Mouse (Mus musculus): Measurements from ENCODE around the gene Dqx1.

Dqx1 gene

GRCm38 (mm10) chr6:83032769-83033191 lies 24.9 kb upstream of the Dqx1 start:
- in situ Hi-C loops (cut with MboI, MseI) = no loop called here

GRCm38 (mm10) chr6:83033249-83034185 lies 24.1 kb upstream of the Dqx1 start, which contains the start of the genes Dok1 and Loxl3:
Gene Dok1, minus strand, starts transcription at chr6:83033471.
Gene Loxl3, plus strand, starts transcription at chr6:83034173.
- in situ Hi-C loops (cut with MboI, MseI) = no loop called here

- in situ Hi-C loops (cut with MboI, MseI) = no loop called here
Measured at GRCm38 (mm10) chr6:83034463-83035055, 23.1 kb upstream of the Dqx1 start.

- in situ Hi-C loops (cut with MboI, MseI) = no loop called here
Measured at GRCm38 (mm10) chr6:83037188-83037587, 20.5 kb upstream of the Dqx1 start.

GRCm38 (mm10) chr6:83038496-83039012 lies 19.1 kb upstream of the Dqx1 start:
- in situ Hi-C loops (cut with MboI, MseI) = no loop called here

GRCm38 (mm10) chr6:83040601-83041000 lies 17.0 kb upstream of the Dqx1 start:
- in situ Hi-C loops (cut with MboI, MseI) = no loop called here

- in situ Hi-C loops (cut with MboI, MseI) = no loop called here
Measured at GRCm38 (mm10) chr6:83043561-83043960, 14.1 kb upstream of the Dqx1 start.

GRCm38 (mm10) chr6:83043993-83044392 lies 13.7 kb upstream of the Dqx1 start:
- in situ Hi-C loops (cut with MboI, MseI) = no loop called here

- in situ Hi-C loops (cut with MboI, MseI) = loop anchor here (5.0 kb wide), 1 partner anchor 37 kb away; no protein-coding TSS in a partner anchor
Measured at GRCm38 (mm10) chr6:83044742-83045141, 12.9 kb upstream of the Dqx1 start.

GRCm38 (mm10) chr6:83049367-83049766 lies 8.3 kb upstream of the Dqx1 start:
- in situ Hi-C loops (cut with MboI, MseI) = loop anchor here (5.0 kb wide), 1 partner anchor 42 kb away; no protein-coding TSS in a partner anchor

- in situ Hi-C loops (cut with MboI, MseI) = no loop called here
Measured at GRCm38 (mm10) chr6:83053136-83053960, 4.3 kb upstream of the Dqx1 start.

GRCm38 (mm10) chr6:83054074-83054851 lies 3.4 kb upstream of the Dqx1 start, which contains the start of gene Aup1:
Gene Aup1, plus strand, starts transcription at chr6:83054521.
- in situ Hi-C loops (cut with MboI, MseI) = no loop called here

GRCm38 (mm10) chr6:83054871-83055431 lies 2.7 kb upstream of the Dqx1 start, which contains the start of gene Htra2:
Gene Htra2, minus strand, starts transcription at chr6:83055273.
- in situ Hi-C loops (cut with MboI, MseI) = no loop called here

- in situ Hi-C loops (cut with MboI, MseI) = no loop called here
Measured at GRCm38 (mm10) chr6:83058725-83059124, 1.1 kb downstream of the Dqx1 start.

GRCm38 (mm10) chr6:83065995-83066394 lies 8.4 kb downstream of the Dqx1 start:
- in situ Hi-C loops (cut with MboI, MseI) = no loop called here

- in situ Hi-C loops (cut with MboI, MseI) = no loop called here
Measured at GRCm38 (mm10) chr6:83066441-83066840, 8.8 kb downstream of the Dqx1 start.

GRCm38 (mm10) chr6:83068221-83068620 lies 10.6 kb downstream of the Dqx1 start:
- in situ Hi-C loops (cut with MboI, MseI) = no loop called here

GRCm38 (mm10) chr6:83068706-83069487 lies 11.3 kb downstream of the Dqx1 start:
- in situ Hi-C loops (cut with MboI, MseI) = no loop called here

GRCm38 (mm10) chr6:83069488-83070246 lies 12.0 kb downstream of the Dqx1 start:
- in situ Hi-C loops (cut with MboI, MseI) = no loop called here
